Mouse (Mus musculus) forebrain, embryonic 16.5 days (tissue): Measurements from ENCODE around the gene Adgrd1. TPM values are rescaled to one million over a fixed set of nuclear protein-coding genes. Genes with fewer than 3 reads are reported as not detected.

Experiments used
- ATAC-seq: fragments of 200-750 bp; cut with Nextera tagmentation; 2 replicates; pipeline ENCODE4 v1.8.0; 2017; ENCODE audit warnings: mild to moderate bottlenecking, moderate library complexity
- H3K27ac ChIP-seq: fragments of 300-500 bp; sonication (generic); 2 replicates; pipeline ENCODE4 v1.5.1; 2014; ENCODE audit warnings: low read length, control low read depth
- H3K27me3 ChIP-seq: fragments of 300-500 bp; sonication (generic); replicated peaks from 2 replicates; pipeline ENCODE4 v1.6.1; 2014; ENCODE audit warnings: low read length; ENCODE audit not compliant: control insufficient read depth, insufficient read depth
- H3K36me3 ChIP-seq: fragments of 300-500 bp; sonication (generic); 2 replicates; pipeline ENCODE4 v1.6.1; 2014; ENCODE audit not compliant: control insufficient read depth, insufficient read depth
- H3K4me1 ChIP-seq: fragments of 300-500 bp; sonication (generic); replicated peaks from 2 replicates; pipeline ENCODE4 v1.6.1; 2014; ENCODE audit warnings: low read length; ENCODE audit not compliant: control insufficient read depth, insufficient read depth
- H3K4me2 ChIP-seq: fragments of 300-500 bp; sonication (generic); 2 replicates; pipeline ENCODE4 v1.6.1; 2014; ENCODE audit warnings: mild to moderate bottlenecking, low read length, control low read depth
- H3K4me3 ChIP-seq: fragments of 300-500 bp; sonication (generic); replicated peaks from 2 replicates; pipeline ENCODE4 v1.5.1; 2014; ENCODE audit warnings: mild to moderate bottlenecking, low read length, control low read depth
- H3K9ac ChIP-seq: fragments of 300-500 bp; sonication (generic); replicated peaks from 2 replicates; pipeline ENCODE4 v1.6.1; 2014; ENCODE audit warnings: low read depth, low read length, control low read depth
- H3K9me3 ChIP-seq: fragments of 300-500 bp; sonication (generic); 2 replicates; pipeline ENCODE4 v1.6.1; 2016; ENCODE audit warnings: low read length; ENCODE audit not compliant: control insufficient read depth
- WGBS: fragments of 180-500 bp; shearing (Covaris S2); extraction: QIAGEN DNeasy Blood & Tissue Kit; methylation state at CpG from one replicate; pipeline ENCODE4 v1.1.7; 2014; 5-methylcytosine and 5-hydroxymethylcytosine counted together
- polyA plus RNA-seq: library from polyadenylated mRNA; unstranded; fragments of >200 nt; fragmentation: Nextera tagmentation; extraction: Ambion mirVana; gene quantifications from 2 replicates; pipeline ENCODE4 v1.2.1, GENCODE M21; 2015

Adgrd1 gene
- polyA plus RNA-seq, 1 experiment from 2014 or later: 0.22 TPM

DNA sequence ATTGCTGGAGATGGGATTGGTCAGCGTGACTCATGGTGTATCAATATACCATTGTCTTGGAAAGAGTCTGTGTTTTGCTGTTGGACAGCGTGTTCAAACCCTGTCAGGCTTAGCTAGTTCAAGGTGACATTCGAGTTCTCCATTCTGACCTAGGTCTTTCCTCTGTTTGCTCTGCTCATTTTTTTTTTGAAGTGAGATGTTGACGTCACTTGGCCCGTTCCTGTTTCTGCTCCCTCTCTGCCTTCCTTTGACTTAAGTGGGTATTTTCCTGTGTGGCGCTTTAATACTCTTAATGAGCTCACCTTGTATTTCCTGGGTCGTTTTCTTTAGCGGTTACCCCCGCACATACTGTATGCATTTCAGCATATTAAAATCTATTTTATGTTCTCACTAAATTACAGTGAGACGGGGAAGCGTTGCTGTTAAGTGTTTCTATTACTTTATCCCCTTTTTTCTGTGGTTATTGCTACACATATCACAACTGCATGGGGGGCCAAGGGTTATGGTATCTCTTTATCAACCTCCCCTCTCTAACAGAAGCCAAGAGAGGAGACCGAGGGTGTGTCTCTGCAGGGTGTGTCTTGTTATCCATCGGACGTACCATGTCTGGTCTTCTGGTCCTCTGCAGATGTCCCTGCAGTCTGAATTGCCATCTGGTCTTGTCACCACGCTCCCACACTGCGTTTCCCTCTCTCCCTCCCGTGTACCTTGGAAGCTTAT is 83.6 kb downstream of the Adgrd1 start:
- H3K4me2 ChIP-seq: no peak overlapping the region
- no peak overlapping the region for H3K27ac ChIP-seq
- WGBS: 75% methylated on average over 17 of the region's 17 CpGs
- H3K36me3 ChIP-seq: no peaks in the 10 kb centered on the region
- H3K4me3 ChIP-seq: no peak overlapping the region
- H3K4me1 ChIP-seq: peaks cover 2% of the 10 kb centered on the region; the same call in 1 of the 2 replicates
- no peak for ATAC-seq
- H3K9me3 ChIP-seq: no peaks in the 10 kb centered on the region
- no peak overlapping the region for H3K9ac ChIP-seq
- no peaks in the 10 kb centered on the region for H3K27me3 ChIP-seq

DNA sequence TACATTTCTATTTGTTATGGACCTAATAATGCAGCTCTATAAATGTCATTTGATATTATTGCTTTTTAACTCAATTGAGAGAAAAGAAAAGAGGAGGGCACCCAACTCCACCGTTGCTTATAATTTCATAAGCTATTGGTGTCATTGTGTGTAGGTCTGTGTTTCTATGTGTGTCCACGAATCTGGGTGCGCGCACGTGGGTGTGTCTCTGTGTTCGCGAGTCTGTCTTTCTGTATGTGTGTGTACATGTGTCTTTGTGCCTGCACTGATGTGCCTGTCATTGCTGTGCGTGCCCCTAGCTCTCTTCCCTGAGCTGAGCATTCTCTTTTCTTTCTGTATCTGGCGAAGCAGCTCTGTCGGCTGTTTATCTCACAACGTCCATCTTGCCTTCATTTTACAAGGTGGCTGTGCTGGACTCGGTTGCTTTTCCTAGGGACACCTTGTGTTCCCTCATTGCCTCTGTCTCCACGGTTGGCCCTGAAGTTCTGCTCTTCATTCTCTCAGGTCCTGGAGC is 84.2 kb downstream of the Adgrd1 start:
- ATAC-seq: no peak

GRCm38 (mm10) chr5:129181450-129181849 is 84.9 kb downstream of the Adgrd1 start:
- Histone ChIP-seq H3K36me3 (no peaks in the 10 kb centered on the region), H3K9ac (no peak overlapping the region), H3K27ac (no peak overlapping the region), H3K4me1 (peaks cover 2% of the 10 kb centered on the region; the same call in 1 of the 2 replicates), H3K4me2 (no peak overlapping the region), H3K27me3 (no peaks in the 10 kb centered on the region), H3K9me3 (no peaks in the 10 kb centered on the region), H3K4me3 (no peak overlapping the region)
- 72% methylated on average over 5 of the region's 5 CpGs for WGBS
- no peak for ATAC-seq

More for the DNA sequence above, 84.2 kb downstream of the Adgrd1 start:
- 84% methylated on average over 13 of the region's 13 CpGs for WGBS
- Histone ChIP-seq H3K27me3 (no peaks in the 10 kb centered on the region), H3K4me2 (no peak overlapping the region), H3K9me3 (no peaks in the 10 kb centered on the region), H3K27ac (no peak overlapping the region), H3K4me3 (no peak overlapping the region), H3K36me3 (no peaks in the 10 kb centered on the region), H3K9ac (no peak overlapping the region), H3K4me1 (peaks cover 2% of the 10 kb centered on the region; the same call in 1 of the 2 replicates)

- Histone ChIP-seq H3K9ac (no peak overlapping the region), H3K27me3 (no peaks in the 10 kb centered on the region), H3K27ac (no peak overlapping the region), H3K9me3 (no peaks in the 10 kb centered on the region), H3K4me1 (peaks cover 2% of the 10 kb centered on the region; the same call in 1 of the 2 replicates), H3K4me2 (no peak overlapping the region), H3K36me3 (no peaks in the 10 kb centered on the region), H3K4me3 (no peak overlapping the region)
- ATAC-seq: no peak
- 28% methylated on average over 8 of the region's 8 CpGs for WGBS
Observed at GRCm38 (mm10) chr5:129182554-129182953, 86.0 kb downstream of the Adgrd1 start.

DNA sequence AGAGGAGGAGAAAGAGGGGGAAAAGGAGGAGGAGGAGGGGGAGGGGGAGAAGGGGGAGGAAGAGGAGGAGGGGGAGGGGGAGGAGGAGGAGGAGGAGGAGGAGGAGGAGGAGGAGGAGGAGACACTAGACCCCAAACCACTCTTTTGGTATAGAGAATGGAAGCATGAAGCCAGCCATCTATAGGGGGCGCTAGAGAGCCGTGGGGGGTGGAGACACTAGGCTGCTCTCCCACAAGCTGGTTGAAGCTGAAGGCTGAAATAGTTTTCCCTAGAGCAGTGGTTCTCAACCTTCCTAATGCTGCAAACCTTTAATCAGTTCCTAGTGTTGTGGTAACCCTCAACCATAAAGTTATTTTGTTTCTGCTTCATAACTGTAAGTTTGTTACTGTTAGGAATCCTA is 89.7 kb downstream of the Adgrd1 start:
- Histone ChIP-seq H3K9me3 (no peaks in the 10 kb centered on the region), H3K9ac (no peak overlapping the region), H3K27ac (no peak overlapping the region), H3K27me3 (no peaks in the 10 kb centered on the region), H3K4me3 (no peak overlapping the region), H3K36me3 (no peaks in the 10 kb centered on the region), H3K4me2 (no peak overlapping the region), H3K4me1 (peaks cover 2% of the 10 kb centered on the region; the same call in 1 of the 2 replicates)
- WGBS: 10% methylated on average over 2 of the region's 2 CpGs
- ATAC-seq: no peak

DNA sequence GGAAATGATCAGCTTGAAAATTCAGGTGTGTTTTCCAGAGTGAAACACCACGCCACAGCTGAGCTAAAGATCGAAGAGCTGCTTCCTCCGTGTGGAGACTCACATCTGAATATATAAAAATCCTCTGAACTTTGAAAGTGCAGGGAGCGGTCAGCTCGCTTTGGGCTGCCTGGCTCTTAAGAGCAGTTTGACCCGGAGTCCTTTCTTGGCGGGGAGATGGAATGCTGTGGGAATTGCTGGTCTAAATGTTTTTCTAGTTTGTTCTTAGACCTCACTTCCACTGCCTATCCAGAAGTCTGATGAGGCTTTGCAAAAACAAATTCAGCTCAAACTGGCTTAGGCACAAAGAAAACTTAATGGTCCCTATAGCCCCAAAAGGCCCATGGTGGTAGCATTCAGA is 90.4 kb downstream of the Adgrd1 start:
- Histone ChIP-seq H3K4me1 (peaks cover 2% of the 10 kb centered on the region; the same call in 1 of the 2 replicates), H3K36me3 (no peaks in the 10 kb centered on the region), H3K27me3 (no peaks in the 10 kb centered on the region), H3K4me3 (no peak overlapping the region), H3K4me2 (no peak overlapping the region), H3K9ac (no peak overlapping the region), H3K27ac (no peak overlapping the region), H3K9me3 (no peaks in the 10 kb centered on the region)
- 85% methylated on average over 7 of the region's 7 CpGs for WGBS
- no peak for ATAC-seq

GRCm38 (mm10) chr5:129189071-129189470 is 92.5 kb downstream of the Adgrd1 start:
- no peak overlapping the region for H3K4me3 ChIP-seq
- 54% methylated on average over 6 of the region's 6 CpGs for WGBS
- H3K27ac ChIP-seq: no peak overlapping the region
- H3K4me1 ChIP-seq: no peaks in the 10 kb centered on the region; the same call in 1 of the 2 replicates
- no peaks in the 10 kb centered on the region for H3K9me3 ChIP-seq
- H3K27me3 ChIP-seq: no peaks in the 10 kb centered on the region
- H3K4me2 ChIP-seq: no peak overlapping the region
- H3K36me3 ChIP-seq: no peaks in the 10 kb centered on the region
- no peak overlapping the region for H3K9ac ChIP-seq
- no peak for ATAC-seq

DNA sequence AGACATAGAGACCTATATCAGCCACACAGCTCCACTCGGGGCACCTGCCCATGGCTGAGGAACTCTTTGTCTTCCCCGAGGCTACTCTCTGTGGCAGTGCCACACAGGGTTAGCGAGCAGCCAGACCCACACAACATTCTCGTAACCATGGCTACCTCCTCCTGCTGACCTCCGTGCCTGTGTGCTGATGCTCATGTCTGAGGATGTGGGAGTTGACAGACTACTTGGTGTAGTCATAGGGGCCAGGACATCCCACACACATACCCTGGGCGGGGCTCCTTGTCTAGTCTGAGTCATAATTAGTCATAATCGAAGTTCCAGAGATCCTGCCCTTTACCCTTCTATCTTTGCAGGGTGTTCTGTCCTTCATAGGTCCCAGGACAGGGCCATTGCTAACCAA is 93.5 kb downstream of the Adgrd1 start:
- no peak overlapping the region for H3K4me2 ChIP-seq
- H3K9ac ChIP-seq: no peak overlapping the region
- ATAC-seq: no peak
- no peaks in the 10 kb centered on the region for H3K36me3 ChIP-seq
- H3K4me3 ChIP-seq: no peak overlapping the region
- no peaks in the 10 kb centered on the region for H3K9me3 ChIP-seq
- WGBS: 59% methylated on average over 7 of the region's 7 CpGs
- H3K27me3 ChIP-seq: no peaks in the 10 kb centered on the region
- no peak overlapping the region for H3K27ac ChIP-seq
- no peaks in the 10 kb centered on the region; the same call in 1 of the 2 replicates for H3K4me1 ChIP-seq

DNA sequence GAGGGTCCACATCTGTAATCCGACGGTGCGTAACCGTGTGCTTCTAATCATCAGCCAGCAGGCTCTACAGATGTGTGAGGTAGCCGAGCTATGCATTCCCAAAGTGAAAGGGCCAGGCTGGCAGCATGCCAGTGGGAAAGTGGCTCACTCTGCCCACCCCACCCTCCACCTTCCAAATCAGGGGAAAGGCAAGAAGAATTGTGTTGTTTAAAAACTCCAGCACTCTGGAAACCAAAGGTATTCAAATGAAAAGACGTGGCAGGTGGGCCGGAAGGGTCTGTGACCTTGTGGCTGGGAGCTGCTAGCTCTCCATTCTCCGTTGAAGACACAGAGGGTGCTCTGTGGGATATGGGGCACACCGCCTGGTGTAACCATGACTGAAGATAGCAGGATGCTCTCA is 100.0 kb downstream of the Adgrd1 start:
- Histone ChIP-seq H3K4me2 (no peak overlapping the region), H3K36me3 (no peaks in the 10 kb centered on the region), H3K9me3 (no peaks in the 10 kb centered on the region), H3K9ac (no peak overlapping the region), H3K27me3 (no peaks in the 10 kb centered on the region), H3K27ac (no peak overlapping the region), H3K4me3 (no peak overlapping the region), H3K4me1 (peaks cover 10% of the 10 kb centered on the region)
- 37% methylated on average over 9 of the region's 9 CpGs for WGBS
- ATAC-seq: no peak
